Mouse (Mus musculus) liver, embryonic 14.5 days (tissue): ENCODE data around the gene Kif1bp.

Source experiments
- CTCF ChIP-seq: IDR thresholded peaks from 2 replicates; pipeline ENCODE4 v1.5.1; 2016; ENCODE audit warnings: antibody characterized with exemption, low read depth, control low read depth
- EP300 ChIP-seq: IDR thresholded peaks from 2 replicates; pipeline ENCODE4 v1.6.1; 2016; ENCODE audit warnings: antibody characterized with exemption, low read depth

DNA sequence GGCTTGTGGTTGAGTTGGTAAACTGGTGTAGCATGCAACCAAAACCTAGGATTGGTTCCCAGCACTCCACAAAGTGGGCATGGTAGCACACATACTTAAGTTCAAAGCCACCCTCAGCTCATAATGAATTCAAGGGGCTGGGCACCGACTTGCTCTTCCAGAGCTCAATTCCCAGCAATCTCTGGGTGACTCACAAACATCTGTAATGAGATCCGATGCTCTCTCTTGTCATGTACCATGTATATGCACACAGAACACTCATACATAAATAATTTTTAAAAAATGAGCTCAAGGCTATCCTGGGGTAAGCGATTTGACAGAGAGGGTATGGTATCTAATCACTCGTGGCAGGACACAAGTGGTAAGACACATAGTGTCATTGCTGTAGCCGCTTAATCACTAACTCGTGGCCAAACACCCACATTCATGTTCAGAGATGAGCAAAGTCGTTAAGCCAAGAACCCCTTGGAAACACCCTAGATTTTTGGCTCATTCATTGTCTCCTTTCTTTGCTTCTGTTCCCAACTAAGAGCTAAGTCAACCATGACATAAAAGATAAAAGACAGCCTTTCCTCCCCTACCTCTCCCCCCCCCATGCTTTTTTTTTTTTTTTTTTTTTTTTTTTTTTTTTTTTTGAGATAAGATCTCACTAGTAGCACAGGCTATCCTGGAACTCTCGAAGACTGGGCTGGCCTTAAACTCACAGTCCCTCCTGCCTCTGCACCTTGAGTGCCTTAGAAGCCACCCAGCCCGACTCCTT, 72.9 kb downstream of the Kif1bp start:
- no peak for TF ChIP-seq CTCF
- TF ChIP-seq EP300 = no peak
